Mouse (Mus musculus): Measurements from ENCODE around the gene Gbgt1. TPM values are rescaled to one million over a fixed set of nuclear protein-coding genes. Genes with fewer than 3 reads are reported as not detected.

Gbgt1 gene
- polyA plus RNA-seq, 1 experiment = 5.6 TPM

DNA sequence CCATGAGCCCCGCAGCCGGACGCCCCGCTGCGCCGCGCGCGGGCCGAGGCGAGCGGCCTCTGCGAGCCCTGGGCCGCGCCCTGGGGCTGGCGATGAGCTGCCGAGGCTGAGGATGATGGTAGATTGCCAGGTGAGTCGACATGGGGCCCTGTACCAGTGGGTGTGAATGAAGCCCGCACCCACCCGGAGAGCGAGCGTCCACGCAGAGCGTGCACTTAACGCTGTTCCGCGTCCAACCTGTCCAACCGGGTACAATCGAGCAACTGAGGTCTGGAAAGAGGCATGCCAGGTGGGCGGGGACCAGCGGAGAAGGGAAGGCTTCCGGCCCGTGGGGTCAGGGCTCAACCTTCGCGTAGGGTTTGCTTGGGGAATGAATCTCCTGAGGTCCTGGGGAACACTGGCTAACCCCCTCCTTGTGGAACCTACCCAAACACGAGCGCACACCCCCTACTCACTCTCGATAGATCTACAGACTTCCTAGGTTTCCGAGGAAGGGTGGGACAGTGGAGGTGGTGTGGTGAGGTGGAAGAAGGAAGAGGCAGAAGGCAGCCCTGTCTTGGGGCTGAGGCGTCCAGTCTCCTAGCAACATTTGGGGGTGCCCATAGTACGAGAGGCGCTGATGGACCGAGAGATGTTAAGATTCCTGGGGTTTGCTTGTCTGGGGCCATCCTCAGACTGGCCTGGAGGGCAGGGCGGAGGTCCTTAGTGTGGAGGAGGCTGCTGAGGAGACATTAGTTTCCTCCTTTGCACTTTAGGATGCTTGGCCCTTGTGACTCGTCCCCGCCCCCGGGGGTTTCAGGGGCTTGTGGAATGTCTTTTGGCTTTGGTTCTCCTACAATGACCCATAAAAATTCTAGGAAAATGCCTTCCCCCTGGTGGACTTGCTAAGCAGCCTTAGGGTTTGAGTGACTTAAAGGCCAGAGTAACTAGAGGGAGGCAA, 17.0 kb downstream of the Gbgt1 start:
- Histone ChIP-seq H3K4me3 (replicated peaks; ENCODE audit: extremely low read depth, low read depth, low read length) (peak overlapping the region; percentile 71), H3K4me1 (ENCODE audit: control insufficient read depth, insufficient read depth, low read length) (peaks cover 12% of the 10 kb centered on the region)
- no peak for DNase-seq
- WGBS = 4% methylated on average over 47 of the region's 47 CpGs
- no peak for TF ChIP-seq CTCF (IDR thresholded peaks at IDR 0.05; ENCODE audit: insufficient read depth, low read length)
- peak; percentile 11; the same call in 1 of the 2 replicates for TF ChIP-seq POLR2A (IDR thresholded peaks at IDR 0.05; ENCODE audit: borderline replicate concordance, extremely low read depth, low read depth, low read length)

DNA sequence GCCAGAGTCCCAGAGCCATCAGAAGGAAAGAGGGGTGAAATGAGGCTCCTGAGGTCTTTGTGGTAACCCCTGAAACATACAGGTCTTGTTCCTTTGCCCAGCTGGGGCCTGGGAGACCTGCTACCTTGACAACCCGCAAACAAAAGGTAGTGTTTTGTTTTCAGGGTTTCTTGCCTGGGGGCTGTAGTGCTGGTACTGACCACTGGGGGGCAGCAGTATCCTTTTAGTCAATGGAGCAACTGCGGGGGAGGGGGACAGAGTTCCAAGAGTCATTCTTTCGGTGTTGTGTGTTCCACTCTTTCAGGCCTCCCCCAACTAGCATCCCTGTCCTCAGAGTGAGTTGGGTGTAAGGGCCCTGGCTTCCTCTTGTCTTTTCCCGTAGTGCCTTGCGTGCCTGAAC, 17.8 kb downstream of the Gbgt1 start:
- 8% methylated on average over 5 of the region's 5 CpGs for WGBS
- DNase-seq = peak; percentile 84
- peaks cover 12% of the 10 kb centered on the region for H3K4me1 ChIP-seq (ENCODE audit: control insufficient read depth, insufficient read depth, low read length)
- TF ChIP-seq POLR2A (IDR thresholded peaks at IDR 0.05; ENCODE audit: borderline replicate concordance, extremely low read depth, low read depth, low read length) = 0 out of 2 replicates have a peak, but pooled peaks have one; percentile 8
- peak; percentile 83 for TF ChIP-seq CTCF (IDR thresholded peaks at IDR 0.05; ENCODE audit: insufficient read depth, low read length)
- H3K4me3 ChIP-seq (replicated peaks; ENCODE audit: extremely low read depth, low read depth, low read length) = no peak overlapping the region

DNA sequence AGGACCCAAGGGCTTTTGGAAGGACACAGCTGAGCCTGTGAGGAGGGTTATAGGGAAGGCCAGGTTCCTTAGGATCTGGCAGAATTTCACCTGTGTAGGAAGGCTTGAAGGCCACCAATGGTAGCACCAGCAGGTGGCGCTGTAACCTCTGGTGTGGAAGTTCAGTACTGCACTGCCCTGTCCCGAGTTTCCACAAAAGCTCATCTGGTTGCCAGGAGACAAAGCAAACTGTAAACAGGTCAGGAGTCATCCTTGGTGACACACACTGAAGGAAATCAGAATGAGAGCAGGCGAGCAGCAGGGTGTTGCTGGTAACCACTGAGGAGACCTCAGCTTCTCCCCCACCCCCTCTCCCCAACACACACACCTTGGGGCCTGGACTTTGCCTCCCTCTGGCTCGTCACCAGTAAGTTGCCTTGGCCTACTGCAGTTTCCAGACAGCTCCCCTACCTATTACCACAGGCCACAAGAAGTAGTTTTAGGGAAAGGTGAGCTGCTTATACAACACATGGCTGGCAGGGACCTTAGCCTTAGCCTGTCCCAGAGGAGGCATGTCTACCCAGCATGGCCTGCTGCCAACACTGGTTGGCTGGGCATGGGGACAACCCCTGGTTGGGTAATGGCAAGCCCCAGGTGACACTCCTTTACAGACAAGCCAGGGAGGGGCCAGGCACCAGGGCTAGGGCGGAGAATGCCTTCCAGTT, 20.7 kb downstream of the Gbgt1 start:
- Histone ChIP-seq H3K4me3 (replicated peaks; ENCODE audit: extremely low read depth, low read depth, low read length) (no peak overlapping the region), H3K4me1 (ENCODE audit: control insufficient read depth, insufficient read depth, low read length) (peaks cover 18% of the 10 kb centered on the region)
- DNase-seq = peak; percentile 82
- TF ChIP-seq CTCF (IDR thresholded peaks at IDR 0.05; ENCODE audit: insufficient read depth, low read length) (peak; percentile 98), POLR2A (IDR thresholded peaks at IDR 0.05; ENCODE audit: borderline replicate concordance, extremely low read depth, low read depth, low read length) (no peak)
- 28% methylated on average over 5 of the region's 5 CpGs for WGBS

DNA sequence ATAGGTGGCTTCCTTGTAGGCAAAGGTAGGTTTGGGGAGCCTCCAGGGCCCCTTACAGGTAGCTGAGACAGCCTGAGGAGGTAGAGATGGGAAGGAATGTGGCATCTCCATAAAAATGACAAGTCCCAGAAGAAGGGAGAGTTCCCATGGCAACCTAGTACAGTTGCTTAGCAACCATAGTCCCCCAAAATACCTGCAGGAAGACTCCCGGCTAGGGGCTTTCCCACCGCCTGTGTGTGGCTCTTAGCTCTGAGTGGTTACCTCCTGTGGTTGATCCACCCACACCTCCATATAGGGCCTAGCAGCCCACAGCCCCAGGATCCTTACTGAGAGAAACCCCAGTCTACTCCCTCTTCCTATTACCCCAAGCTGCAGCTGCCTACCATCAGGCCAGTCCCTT, 21.5 kb downstream of the Gbgt1 start:
- TF ChIP-seq POLR2A (IDR thresholded peaks at IDR 0.05; ENCODE audit: borderline replicate concordance, extremely low read depth, low read depth, low read length) (no peak), CTCF (IDR thresholded peaks at IDR 0.05; ENCODE audit: insufficient read depth, low read length) (no peak)
- DNase-seq = no peak
- Histone ChIP-seq H3K4me1 (ENCODE audit: control insufficient read depth, insufficient read depth, low read length) (peaks cover 18% of the 10 kb centered on the region), H3K4me3 (replicated peaks; ENCODE audit: extremely low read depth, low read depth, low read length) (no peak overlapping the region)
- WGBS = 68% methylated on average over 2 of the region's 2 CpGs

DNA sequence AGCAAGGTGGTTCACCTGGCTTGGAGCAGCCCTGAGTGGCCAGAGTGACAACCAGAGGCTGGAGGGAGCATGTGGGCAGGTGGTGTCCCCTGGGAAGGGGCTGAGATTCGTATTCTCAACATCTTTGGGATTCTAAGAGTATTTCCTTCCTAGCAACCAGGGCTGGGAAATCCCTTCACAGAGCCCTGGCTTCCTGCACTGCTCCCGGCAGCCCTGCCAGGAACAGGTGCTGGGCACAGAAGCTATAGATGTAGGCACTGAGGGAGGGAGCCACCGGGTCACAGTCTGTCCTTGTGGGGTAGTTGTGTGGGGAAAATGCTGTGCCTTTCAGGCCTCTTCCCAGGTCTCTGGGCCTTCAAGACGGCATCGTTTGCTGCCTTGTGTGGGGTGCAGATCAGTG, 23.9 kb downstream of the Gbgt1 start:
- Histone ChIP-seq H3K4me3 (replicated peaks; ENCODE audit: extremely low read depth, low read depth, low read length) (no peak overlapping the region), H3K4me1 (ENCODE audit: control insufficient read depth, insufficient read depth, low read length) (peaks cover 33% of the 10 kb centered on the region)
- TF ChIP-seq CTCF (IDR thresholded peaks at IDR 0.05; ENCODE audit: insufficient read depth, low read length) (no peak), POLR2A (IDR thresholded peaks at IDR 0.05; ENCODE audit: borderline replicate concordance, extremely low read depth, low read depth, low read length) (no peak)
- WGBS = 80% methylated on average over 5 of the region's 5 CpGs
- no peak for DNase-seq

DNA sequence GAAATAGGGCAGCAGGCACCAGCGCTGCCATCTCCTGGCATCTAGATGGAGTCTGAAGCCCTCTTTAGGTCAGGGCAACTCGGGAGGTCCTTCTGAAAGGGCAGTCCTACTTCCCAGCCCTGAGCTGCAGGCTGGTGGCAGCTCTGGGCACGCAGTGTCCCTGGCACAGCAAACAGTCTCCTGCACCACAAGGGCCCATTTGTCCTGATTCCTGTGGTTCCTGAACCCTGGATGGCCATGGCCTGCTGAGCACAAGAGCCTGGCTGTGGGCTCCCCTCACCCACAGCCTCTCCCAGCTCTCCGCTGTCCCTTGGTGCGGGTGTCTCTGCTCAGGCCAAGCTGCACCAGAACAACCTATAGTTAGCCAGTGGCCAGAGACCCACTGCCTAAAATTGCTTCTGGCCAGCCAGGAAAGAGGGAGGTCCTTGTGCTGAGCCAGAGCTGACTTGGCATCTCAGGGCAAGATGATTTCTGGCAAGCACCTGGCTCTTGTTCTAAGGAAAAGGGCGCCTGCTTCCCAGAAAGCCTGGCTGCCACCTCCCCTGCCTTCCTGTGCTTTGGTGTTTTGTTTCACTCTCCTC, 25.0 kb downstream of the Gbgt1 start:
- H3K4me3 ChIP-seq (replicated peaks; ENCODE audit: extremely low read depth, low read depth, low read length) = no peak overlapping the region
- no peak for DNase-seq
- TF ChIP-seq POLR2A (IDR thresholded peaks at IDR 0.05; ENCODE audit: borderline replicate concordance, extremely low read depth, low read depth, low read length) = no peak
- TF ChIP-seq CTCF (IDR thresholded peaks at IDR 0.05; ENCODE audit: insufficient read depth, low read length) = no peak
- peaks cover 43% of the 10 kb centered on the region for H3K4me1 ChIP-seq (ENCODE audit: control insufficient read depth, insufficient read depth, low read length)
- WGBS = 67% methylated on average over 6 of the region's 6 CpGs

DNA sequence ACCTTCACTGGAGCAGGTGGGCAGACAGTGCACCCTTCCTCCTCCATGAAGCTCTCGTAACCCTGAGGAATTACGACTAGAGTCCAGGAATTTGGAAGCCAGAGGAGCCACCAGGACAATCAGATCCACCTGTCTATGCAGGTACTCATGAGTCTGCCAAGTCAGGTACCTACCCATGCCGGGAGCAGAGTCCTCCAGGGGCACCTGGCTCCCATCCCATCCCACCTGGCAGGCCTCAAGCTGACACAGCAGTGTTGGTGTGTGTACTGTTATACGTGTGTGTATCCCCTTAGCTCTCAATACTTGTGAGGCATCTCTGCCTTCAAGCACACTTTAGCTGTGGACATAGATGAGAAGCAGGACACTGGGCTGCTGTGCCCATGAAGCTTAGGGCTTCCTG, 25.5 kb downstream of the Gbgt1 start:
- 70% methylated on average over 4 of the region's 4 CpGs for WGBS
- TF ChIP-seq POLR2A (IDR thresholded peaks at IDR 0.05; ENCODE audit: borderline replicate concordance, extremely low read depth, low read depth, low read length) = no peak
- no peak for TF ChIP-seq CTCF (IDR thresholded peaks at IDR 0.05; ENCODE audit: insufficient read depth, low read length)
- no peak for DNase-seq
- H3K4me3 ChIP-seq (replicated peaks; ENCODE audit: extremely low read depth, low read depth, low read length) = no peak overlapping the region
- H3K4me1 ChIP-seq (ENCODE audit: control insufficient read depth, insufficient read depth, low read length) = peaks cover 43% of the 10 kb centered on the region

DNA sequence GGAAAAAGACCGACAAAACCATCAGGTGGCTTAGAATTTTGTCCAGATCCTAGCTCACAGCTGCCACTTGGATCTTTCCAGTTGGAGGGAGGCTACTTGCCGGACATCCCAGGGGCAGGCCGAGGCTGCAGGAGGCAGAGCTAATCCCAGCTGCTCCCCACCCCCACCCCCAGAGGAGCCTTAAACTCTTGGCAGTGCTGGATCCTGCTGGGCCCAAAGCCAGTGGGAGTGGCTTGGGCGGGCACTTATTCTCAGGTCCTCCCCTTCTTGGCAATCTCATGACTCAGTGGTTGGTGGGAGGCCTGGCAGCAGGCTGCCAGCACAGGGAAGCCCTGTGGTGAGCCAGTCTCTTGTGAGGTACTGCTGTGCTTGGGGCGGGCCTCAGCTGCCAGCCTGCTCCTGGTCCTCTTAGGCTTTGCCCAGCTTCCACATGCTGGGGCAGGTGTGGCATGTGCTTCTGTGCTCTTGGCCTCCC, 27.0 kb downstream of the Gbgt1 start:
- TF ChIP-seq CTCF (IDR thresholded peaks at IDR 0.05; ENCODE audit: insufficient read depth, low read length) (no peak), POLR2A (IDR thresholded peaks at IDR 0.05; ENCODE audit: borderline replicate concordance, extremely low read depth, low read depth, low read length) (peak; percentile 37; the same call in 1 of the 2 replicates)

DNA sequence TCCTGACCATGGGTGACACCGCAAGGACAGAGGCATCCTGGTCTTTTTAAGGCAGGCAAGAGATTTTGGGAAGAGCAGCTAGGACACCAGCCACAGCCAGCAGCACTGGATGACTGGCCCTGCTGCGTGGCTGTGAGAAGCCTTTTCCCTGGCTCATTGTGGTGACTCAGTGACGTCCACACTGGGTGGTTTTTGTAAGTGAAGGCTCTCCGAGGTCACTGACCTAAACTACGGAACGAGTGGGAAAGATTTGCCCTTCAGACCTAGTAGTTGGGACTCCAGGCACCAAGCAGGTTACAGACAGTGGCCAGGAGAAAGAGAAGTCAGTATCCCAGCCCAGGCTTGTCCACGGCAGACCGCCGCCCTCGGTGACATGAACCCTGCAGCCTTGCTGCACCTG, 27.7 kb downstream of the Gbgt1 start:
- 77% methylated on average over 10 of the region's 10 CpGs for WGBS
- H3K4me3 ChIP-seq (replicated peaks; ENCODE audit: extremely low read depth, low read depth, low read length) = no peak overlapping the region
- TF ChIP-seq POLR2A (IDR thresholded peaks at IDR 0.05; ENCODE audit: borderline replicate concordance, extremely low read depth, low read depth, low read length) (no peak), CTCF (IDR thresholded peaks at IDR 0.05; ENCODE audit: insufficient read depth, low read length) (no peak)
- DNase-seq = no peak
- H3K4me1 ChIP-seq (ENCODE audit: control insufficient read depth, insufficient read depth, low read length) = peaks cover 38% of the 10 kb centered on the region

More for the DNA sequence above, 27.0 kb downstream of the Gbgt1 start:
- Histone ChIP-seq H3K4me1 (ENCODE audit: control insufficient read depth, insufficient read depth, low read length) (peaks cover 38% of the 10 kb centered on the region), H3K4me3 (replicated peaks; ENCODE audit: extremely low read depth, low read depth, low read length) (no peak overlapping the region)
- WGBS = 14% methylated on average over 5 of the region's 5 CpGs
- DNase-seq = peak; percentile 89

All from lung, adult 2 months (tissue).